Mouse (Mus musculus): ENCODE data around the gene Cdca5.

Gene Cdca5

DNA sequence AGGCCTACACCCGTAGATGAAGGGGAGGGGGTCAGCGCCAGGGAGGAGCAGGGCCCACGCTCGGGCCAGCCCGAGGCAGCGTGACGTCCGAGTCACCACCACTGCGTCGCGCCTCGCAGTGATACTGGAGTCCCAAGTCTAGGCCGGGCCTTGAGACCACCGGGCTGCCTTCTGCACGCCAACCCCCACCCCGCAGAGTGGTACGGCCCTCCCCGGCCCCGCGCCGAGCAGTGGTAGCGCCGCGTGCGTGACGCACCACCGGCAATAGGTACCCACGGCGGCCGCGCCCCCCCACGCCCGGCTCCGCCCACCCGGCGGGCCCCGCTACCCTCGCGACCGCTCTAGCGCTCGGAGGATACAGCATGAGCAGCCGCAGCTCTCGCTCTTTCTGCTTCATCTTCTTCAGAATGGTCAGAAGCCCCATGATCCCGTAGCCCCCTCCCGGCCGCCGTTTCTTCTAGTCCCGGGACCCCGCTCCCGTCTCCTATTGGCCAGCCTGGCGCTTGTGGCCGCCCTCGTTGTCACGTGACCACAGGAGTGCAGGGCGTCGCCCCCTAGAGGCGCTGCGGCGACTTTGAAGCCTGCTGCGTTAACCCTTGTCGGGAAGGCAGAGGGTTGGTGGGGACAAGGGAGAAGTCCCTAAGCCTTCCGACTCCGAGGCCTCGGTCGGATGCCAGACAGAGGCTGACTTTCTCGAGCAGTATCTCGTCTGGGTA, 56.1 kb downstream of the Cdca5 start, which contains the start of gene Batf2:
Gene Batf2 (plus strand): TSS at position 306 of the 716 bp plus-strand sequence.
- peak; percentile 92 for DNase-seq (ENCODE audit: low read depth, low spot score)

DNA sequence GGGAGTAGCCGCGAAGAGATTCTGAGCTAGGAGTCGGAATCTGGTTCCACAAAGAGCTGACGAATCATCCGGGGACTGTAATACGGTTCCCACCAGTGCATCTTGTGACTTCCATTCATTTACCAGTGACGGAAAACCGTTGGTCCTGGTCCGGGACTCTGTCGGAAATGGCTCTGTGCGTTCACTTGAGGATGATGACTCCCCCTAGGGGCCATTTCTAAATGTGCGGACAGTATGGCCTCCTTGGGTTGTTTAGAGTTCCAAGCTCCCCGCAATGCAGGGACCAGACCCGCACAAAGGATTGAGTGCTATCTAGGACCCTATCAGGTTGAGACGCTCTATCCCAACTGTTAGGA, 56.6 kb downstream of the Cdca5 start, which contains the start of gene Arl2:
Gene Arl2 (minus strand): TSS at position 155 of the 356 bp plus-strand sequence.
- DNase-seq (ENCODE audit: low read depth, low spot score), result peak; percentile 63
